Mouse (Mus musculus) CH12.LX (cell line): ENCODE results near the gene Nipsnap2. TPM values are rescaled to one million over a fixed set of nuclear protein-coding genes. Genes with fewer than 3 reads are reported as not detected.

ENCODE experiments used
- DNase-seq: peaks from one replicate; pipeline ENCODE4 v3.0.0-alpha.2; 2013; ENCODE audit errors: extremely low read depth
- H3K27ac ChIP-seq: 2 replicates; pipeline ENCODE4 v1.5.1; 2012; ENCODE audit warnings: low read depth, mild to moderate bottlenecking, control low read depth, moderate library complexity; ENCODE audit not compliant: insufficient read depth
- H3K27me3 ChIP-seq: replicated peaks from 2 replicates; pipeline ENCODE3; 2012; ENCODE audit warnings: inconsistent platforms
- H3K36me3 ChIP-seq, 2 experiments: replicated peaks in 1 of 2; 2 replicates each; pipeline versions ENCODE3 to v1.6.1; 2012; ENCODE audit warnings: inconsistent platforms in 1 of 2, low read length in 1 of 2, mild to moderate bottlenecking in 1 of 2, mixed read lengths in 1 of 2, moderate library complexity in 1 of 2; ENCODE audit not compliant: control insufficient read depth in 1 of 2, insufficient read depth in 1 of 2
- H3K4me1 ChIP-seq, 2 experiments: 2 replicates each; pipeline ENCODE4 v1.6.1; 2012; ENCODE audit warnings: inconsistent platforms in 1 of 2, moderate library complexity in 1 of 2; ENCODE audit not compliant: insufficient read depth in 2 of 2, control insufficient read depth in 1 of 2
- H3K4me2 ChIP-seq: 2 replicates; pipeline ENCODE4 v1.6.1; 2012; ENCODE audit warnings: low read depth, mild to moderate bottlenecking, control low read depth; ENCODE audit not compliant: poor library complexity, insufficient read depth, severe bottlenecking
- H3K4me3 ChIP-seq, 3 experiments: fragments of 150-350 bp in 1 of 3; sonication (generic) in 1 of 3; replicated peaks in 1 of 3; 2 replicates each; pipeline versions ENCODE3 to v1.5.1; 2011 to 2012; ENCODE audit warnings: low read depth in 2 of 3, low read length in 2 of 3, mild to moderate bottlenecking in 2 of 3, moderate library complexity in 2 of 3, control low read depth in 1 of 3, improper control_type of control experiment in 1 of 3, inconsistent platforms in 1 of 3, mixed read lengths in 1 of 3; ENCODE audit not compliant: poor library complexity in 1 of 3
- H3K79me2 ChIP-seq: replicated peaks from 2 replicates; pipeline ENCODE4 v1.6.1; 2012; ENCODE audit warnings: mild to moderate bottlenecking, moderate library complexity; ENCODE audit not compliant: control insufficient read depth, poor library complexity, insufficient read depth, severe bottlenecking; ENCODE audit errors: extremely low read depth
- H3K9ac ChIP-seq: 2 replicates; pipeline ENCODE4 v1.6.1; 2012; ENCODE audit warnings: low read depth, mild to moderate bottlenecking, control low read depth, moderate library complexity; ENCODE audit not compliant: insufficient read depth
- H3K9me3 ChIP-seq: replicated peaks from 2 replicates; pipeline ENCODE3; 2012; ENCODE audit warnings: low read length, inconsistent platforms, mixed read lengths
- CHD1 ChIP-seq: IDR thresholded peaks from 2 replicates; pipeline ENCODE4 v1.6.1; 2012; ENCODE audit warnings: low read depth, low read length, improper control_type of control experiment, inconsistent platforms
- CTCF ChIP-seq, 2 experiments: IDR thresholded peaks in 1 of 2; conservative IDR thresholded peaks in 1 of 2; 2 replicates each; pipeline ENCODE4 v1.5.1; 2011 to 2012; ENCODE audit warnings: low read depth in 2 of 2, low read length in 2 of 2, improper control_type of control experiment in 1 of 2, inconsistent platforms in 1 of 2, mild to moderate bottlenecking in 1 of 2, moderate library complexity in 1 of 2
- E2F4 ChIP-seq: IDR thresholded peaks from 2 replicates; pipeline ENCODE4 v1.6.1; 2011; ENCODE audit warnings: low read depth, low read length, improper control_type of control experiment; ENCODE audit not compliant: insufficient replicate concordance
- ELF1 ChIP-seq: IDR thresholded peaks from 2 replicates; pipeline ENCODE4 v1.6.1; 2014; ENCODE audit warnings: low read depth, mild to moderate bottlenecking, inconsistent platforms, low read length, improper control_type of control experiment
- GABPA ChIP-seq: IDR thresholded peaks from 2 replicates; pipeline ENCODE4 v1.6.1; 2012; ENCODE audit warnings: low read depth, low read length, improper control_type of control experiment, inconsistent platforms; ENCODE audit not compliant: insufficient replicate concordance
- HCFC1 ChIP-seq: IDR thresholded peaks from 2 replicates; pipeline ENCODE4 v1.6.1; 2012; ENCODE audit warnings: low read depth, mild to moderate bottlenecking, inconsistent platforms, low read length, improper control_type of control experiment
- JUN ChIP-seq: IDR thresholded peaks from 2 replicates; pipeline ENCODE4 v1.6.1; 2011; ENCODE audit warnings: low read depth, mild to moderate bottlenecking, low read length, improper control_type of control experiment, moderate library complexity; ENCODE audit not compliant: insufficient read depth
- KAT2A ChIP-seq: IDR thresholded peaks from 2 replicates; pipeline ENCODE4 v1.6.1; 2012; ENCODE audit warnings: low read length, improper control_type of control experiment, inconsistent platforms; ENCODE audit not compliant: insufficient replicate concordance
- MAFK ChIP-seq: IDR thresholded peaks from 2 replicates; pipeline ENCODE4 v1.6.1; 2011; ENCODE audit warnings: low read length, improper control_type of control experiment; ENCODE audit not compliant: insufficient replicate concordance
- MAX ChIP-seq: IDR thresholded peaks from 2 replicates; pipeline ENCODE4 v1.6.1; 2011; ENCODE audit warnings: low read length, improper control_type of control experiment
- PAX5 ChIP-seq: IDR thresholded peaks from 2 replicates; pipeline ENCODE4 v1.6.1; 2012; ENCODE audit warnings: low read length, inconsistent platforms, mixed read lengths
- POLR2A ChIP-seq: IDR thresholded peaks from 2 replicates; pipeline ENCODE4 v1.6.1; 2011; ENCODE audit warnings: low read depth, mild to moderate bottlenecking, improper control_type of control experiment, low read length
- RAD21 ChIP-seq: IDR thresholded peaks from 2 replicates; pipeline ENCODE4 v1.6.1; 2011; ENCODE audit warnings: low read depth, mild to moderate bottlenecking, low read length, improper control_type of control experiment, moderate library complexity
- SIN3A ChIP-seq: IDR thresholded peaks from 2 replicates; pipeline ENCODE4 v1.6.1; 2012; ENCODE audit warnings: low read length, improper control_type of control experiment, inconsistent platforms
- TBP ChIP-seq: conservative IDR thresholded peaks from 2 replicates; pipeline ENCODE4 v1.6.1; 2011; ENCODE audit warnings: low read depth, low read length, improper control_type of control experiment
- UBTF ChIP-seq: IDR thresholded peaks from 2 replicates; pipeline ENCODE4 v1.6.1; 2012; ENCODE audit warnings: low read depth, mild to moderate bottlenecking, inconsistent platforms, low read length, improper control_type of control experiment, moderate library complexity
- USF1 ChIP-seq: IDR thresholded peaks from 2 replicates; pipeline ENCODE4 v1.6.1; 2014; ENCODE audit warnings: low read depth, mild to moderate bottlenecking, inconsistent platforms, low read length, improper control_type of control experiment
- USF2 ChIP-seq: conservative IDR thresholded peaks from 2 replicates; pipeline ENCODE4 v1.6.1; 2011; ENCODE audit warnings: low read depth, low read length, improper control_type of control experiment
- ZC3H11A ChIP-seq: IDR thresholded peaks from 2 replicates; pipeline ENCODE4 v1.6.1; 2012; ENCODE audit warnings: low read depth, mild to moderate bottlenecking, inconsistent platforms, low read length, improper control_type of control experiment
- ZKSCAN1 ChIP-seq: IDR thresholded peaks from 2 replicates; pipeline ENCODE4 v1.6.1; 2012; ENCODE audit warnings: low read depth, inconsistent platforms, low read length, improper control_type of control experiment, borderline replicate concordance
- ZNF384 ChIP-seq: IDR thresholded peaks from 2 replicates; pipeline ENCODE4 v1.6.1; 2012; ENCODE audit warnings: low read depth, low read length, improper control_type of control experiment, inconsistent platforms
- dilution Hi-C: fragments of 300-500 bp; cut with MboI; formaldehyde crosslinking; loops from 2 replicates; pipeline ENCODE4 v1.14.3; 2020; ENCODE audit warnings: low sequenced_read_pairs; ENCODE audit not compliant: extremely low pct_unique_long_range_greater_than_20kb, extremely low pct_ligation_motif_present
- in situ Hi-C: fragments of 300-500 bp; cut with MboI; formaldehyde crosslinking; loops from 3 replicates; pipeline ENCODE4 v1.14.3; 2019; ENCODE audit warnings: low sequenced_read_pairs, low pct_ligation_motif_present, low pct_unique_long_range_greater_than_20kb, mixed read lengths
- polyA plus RNA-seq: library from polyadenylated mRNA; unstranded; fragments of >175 nt; gene quantifications from 2 replicates; pipeline ENCODE4 v1.2.1, GENCODE M21; 2012; ENCODE audit warnings: low read depth; ENCODE audit not compliant: insufficient read length
- total RNA-seq, 2 experiments: library from RNA; depleted of rRNA; stranded (reverse); fragments of 300-350 nt in 1 of 2; fragments of >200 nt in 1 of 2; gene quantifications; 2 replicates each; pipeline ENCODE4 v1.2.3; 2012 to 2014

Nipsnap2 gene
- total and polyA plus RNA-seq, 3 experiments: 18.3 to 30.4 (median 24.8) TPM

DNA sequence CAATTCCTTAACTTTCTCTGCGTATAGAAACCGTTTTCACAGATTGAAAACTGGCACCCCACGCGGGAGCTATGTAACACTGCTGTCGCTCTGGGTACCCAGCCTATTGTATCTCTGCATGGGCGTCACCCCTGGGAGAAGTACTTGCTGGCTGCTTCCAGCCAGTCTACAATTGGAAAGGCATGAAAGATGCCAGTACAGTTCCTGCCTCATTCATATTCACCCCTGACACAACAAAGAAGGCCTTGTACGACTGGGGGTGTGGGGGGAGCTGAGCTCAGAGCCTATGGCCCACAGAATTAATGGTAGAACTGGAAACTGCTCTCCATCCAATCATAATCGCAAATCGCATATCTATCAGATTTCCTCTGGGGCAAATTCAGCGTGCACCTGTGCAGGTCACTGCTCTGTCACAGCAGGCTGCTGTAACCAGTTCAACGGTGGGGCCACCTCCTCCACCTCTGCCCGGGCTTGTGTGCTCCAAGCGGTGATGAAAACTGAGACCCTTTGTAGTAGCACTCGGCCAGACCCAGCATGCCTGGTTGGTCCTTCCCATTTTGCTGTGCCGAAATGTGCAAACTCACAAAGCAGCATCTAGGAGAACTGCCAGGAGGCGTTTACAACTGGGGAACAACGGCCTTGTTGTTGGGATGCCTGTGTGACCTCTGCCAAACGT lies 37.1 kb downstream of the Nipsnap2 start:
- in situ Hi-C loops: no loop called here
- dilution Hi-C loops: no loop called here

DNA sequence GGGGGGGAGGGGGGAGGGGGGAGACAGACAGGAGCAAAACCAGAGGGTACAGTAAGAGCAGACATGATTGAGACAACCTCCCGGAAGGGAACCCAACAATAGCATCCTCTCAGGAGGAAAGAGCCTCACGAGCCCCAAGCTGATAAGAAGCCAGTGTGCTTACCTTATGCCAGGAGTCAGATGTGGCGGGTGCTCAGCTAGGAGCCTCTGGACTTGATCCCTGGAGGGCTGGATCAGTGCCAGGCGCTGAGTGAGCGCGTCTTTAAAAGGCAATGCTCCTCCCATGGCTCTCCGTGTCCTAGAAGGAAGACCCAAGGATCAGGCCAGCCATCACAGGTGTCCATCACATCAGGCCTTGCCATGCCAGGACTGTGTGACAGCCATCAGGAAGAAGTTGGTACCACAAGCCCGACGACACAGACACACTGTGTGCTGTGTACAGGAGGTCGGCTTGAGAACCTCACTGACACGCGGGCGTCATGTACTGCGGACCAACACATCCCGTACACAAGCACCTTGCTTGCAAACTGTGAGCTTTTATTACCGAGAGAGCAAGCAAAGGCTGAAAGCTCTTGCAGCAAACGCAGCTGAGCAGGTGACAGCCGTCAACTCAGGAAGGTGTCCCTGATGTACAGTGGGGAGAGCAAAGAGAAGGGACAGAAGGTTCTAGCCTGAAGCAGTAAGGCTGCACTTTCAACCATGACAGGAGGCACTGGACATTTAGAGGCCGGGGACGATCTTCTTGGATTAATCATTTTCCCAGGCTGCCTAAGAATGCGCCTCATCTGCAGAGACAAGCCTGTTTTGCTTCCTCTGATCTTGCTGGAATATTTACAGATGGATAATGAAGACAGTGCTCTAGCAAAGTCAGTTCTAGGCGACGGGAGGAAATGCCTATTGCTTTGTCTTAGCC lies 45.8 kb downstream of the Nipsnap2 start:
- no peak for DNase-seq
- no peak overlapping the region for H3K4me2 ChIP-seq
- no peaks in the 10 kb centered on the region for H3K27me3 ChIP-seq
- dilution Hi-C loops (no loop called here), in situ Hi-C loops (no loop called here)
- no peak overlapping the region for H3K9ac ChIP-seq
- peaks cover 71 to 90% of the 10 kb centered on the region in 2 experiments for H3K36me3 ChIP-seq
- TF ChIP-seq SIN3A: no peak
- no peak for TF ChIP-seq ZKSCAN1
- TF ChIP-seq ZC3H11A: no peak
- no peak for TF ChIP-seq E2F4
- no peak for TF ChIP-seq USF2
- TF ChIP-seq GABPA: no peak
- H3K4me3 ChIP-seq: no peak overlapping the region
- H3K79me2 ChIP-seq: peaks cover 8% of the 10 kb centered on the region; the same call in 1 of the 2 replicates
- H3K27ac ChIP-seq: no peak overlapping the region
- H3K4me1 ChIP-seq: peaks cover 0 to 11% of the 10 kb centered on the region in 2 experiments; a peak in 1 of 4 replicates
- no peaks in the 10 kb centered on the region for H3K9me3 ChIP-seq

More for the DNA sequence above, 37.1 kb downstream of the Nipsnap2 start:
- H3K4me2 ChIP-seq: no peak overlapping the region
- DNase-seq: no peak
- H3K27me3 ChIP-seq: no peaks in the 10 kb centered on the region
- no peak overlapping the region for H3K9ac ChIP-seq
- H3K4me3 ChIP-seq: no peak overlapping the region
- H3K36me3 ChIP-seq: peaks cover 18 to 44% of the 10 kb centered on the region in 2 experiments
- TF ChIP-seq USF1 (no peak), ELF1 (no peak), POLR2A (no peak), PAX5 (no peak), E2F4 (no peak), UBTF (no peak), TBP (no peak), CHD1 (no peak), JUN (no peak), CTCF (conservative IDR thresholded peaks at IDR 0.05 in 1 of 2, IDR thresholded peaks at IDR 0.05 in 1 of 2; ENCODE audit: low read depth in 2 of 2, low read length in 2 of 2) (no peak), MAFK (no peak), ZNF384 (no peak), KAT2A (no peak), HCFC1 (no peak), RAD21 (no peak), MAX (no peak)
- H3K79me2 ChIP-seq: no peaks in the 10 kb centered on the region
- H3K27ac ChIP-seq: no peak overlapping the region
- no peaks in the 10 kb centered on the region for H3K9me3 ChIP-seq
- H3K4me1 ChIP-seq: no peaks in the 10 kb centered on the region
